In genomic region chr8:105373032-105373431, GRCm38 (mm10) we compare ENCODE assay signal across 12 mouse cellular contexts. TPM values are rescaled to one million over a fixed set of nuclear protein-coding genes. Genes with fewer than 3 reads are reported as not detected.
DNase-seq lines count a peak whose midpoint lies in the region; ATAC-seq lines count a peak whose summit lies in the region.
"Had no signal": no experiment of that assay in that cellular context is flagged by ENCODE, and none has a peak within 500 bp of the region (broad histone marks: within the 10 kb centered on the region; RNA-seq: fewer than 3 reads in every experiment).

TSS of gene Plekhg4 (plus strand) at chr8:105373274.

- no peak within 1 kb of the TSS for H3K27ac ChIP-seq in hindbrain, embryonic 15.5 days (replicated peaks)
- no peak within 1 kb of the TSS for H3K27ac ChIP-seq in hindbrain, embryonic 11.5 days (ENCODE audit: low read depth, low read length)
- H3K27ac ChIP-seq in embryonic facial prominence, embryonic 13.5 days: no peak within 1 kb of the TSS
- H3K27ac ChIP-seq in midbrain, embryonic 12.5 days (replicated peaks): no peak within 1 kb of the TSS

- whole genome bisulfite sequencing in hindbrain, embryonic 15.5 days: 71% methylated on average over 2 of the region's 2 CpGs
- 48% methylated on average over 2 of the region's 2 CpGs for WGBS in hindbrain, embryonic 11.5 days
- WGBS in embryonic facial prominence, embryonic 13.5 days: 64% methylated on average over 2 of the region's 2 CpGs
- WGBS in midbrain, embryonic 12.5 days: 72% methylated on average over 2 of the region's 2 CpGs

- H3K36me3 ChIP-seq in hindbrain, embryonic 15.5 days: peaks cover 6% of the 10 kb centered on the region; the same call in 1 of the 2 replicates
- H3K36me3 ChIP-seq in hindbrain, embryonic 11.5 days (ENCODE audit: control insufficient read depth, insufficient read depth, low read length): no peaks in the 10 kb centered on the region
- H3K36me3 ChIP-seq in embryonic facial prominence, embryonic 13.5 days: peaks cover 8% of the 10 kb centered on the region; the same call in 1 of the 2 replicates
- H3K36me3 ChIP-seq in midbrain, embryonic 12.5 days: 0 out of 2 replicates have a peak, but pooled peaks cover 3% of the 10 kb centered on the region

- no peak for ATAC-seq in hindbrain, embryonic 15.5 days (ENCODE audit: low FRiP score, low read depth)
- no peak for ATAC-seq in hindbrain, embryonic 11.5 days (ENCODE audit: low FRiP score)
- no peak for ATAC-seq in embryonic facial prominence, embryonic 13.5 days (ENCODE audit: insufficient number of reproducible peaks, insufficient read depth, low FRiP score, low TSS enrichment, low read depth)
- ATAC-seq in midbrain, embryonic 12.5 days (ENCODE audit: low FRiP score, low read depth): no peak
- no peak for ATAC-seq in megakaryocyte-erythroid progenitor cell, adult 5-6 weeks (replicated peaks; ENCODE audit: low FRiP score, low TSS enrichment, poor library complexity, severe bottlenecking)

- peaks cover 6% of the 10 kb centered on the region; the same call in 1 of the 2 replicates for H3K4me1 ChIP-seq in hindbrain, embryonic 15.5 days (replicated peaks)
- no peaks in the 10 kb centered on the region for H3K4me1 ChIP-seq in hindbrain, embryonic 11.5 days (replicated peaks; ENCODE audit: control insufficient read depth, insufficient read depth, low read length)
- H3K4me1 ChIP-seq in embryonic facial prominence, embryonic 13.5 days: peaks cover 17% of the 10 kb centered on the region
- peaks cover 9% of the 10 kb centered on the region; the same call in 1 of the 2 replicates for H3K4me1 ChIP-seq in midbrain, embryonic 12.5 days

- no peaks in the 10 kb centered on the region for H3K27me3 ChIP-seq in hindbrain, embryonic 15.5 days
- H3K27me3 ChIP-seq in hindbrain, embryonic 11.5 days (ENCODE audit: control insufficient read depth, insufficient read depth, low read length): no peaks in the 10 kb centered on the region
- H3K27me3 ChIP-seq in embryonic facial prominence, embryonic 13.5 days: no peaks in the 10 kb centered on the region
- peaks cover 16% of the 10 kb centered on the region for H3K27me3 ChIP-seq in midbrain, embryonic 12.5 days

- DNase-seq in hindbrain, embryonic 11.5 days (ENCODE audit: low spot score): no peak
- peak; percentile 83 for DNase-seq in NIH3T3 (ENCODE audit: low read depth)
- DNase-seq in thymus, postnatal 36 days: no peak
- DNase-seq in thymus, postnatal 0 days (ENCODE audit: low spot score): no peak
- DNase-seq: gastrocnemius, postnatal 36 days; heart, postnatal 4 days; kidney, postnatal 36 days had no signal

- H3K9ac ChIP-seq in hindbrain, embryonic 15.5 days: no peak within 1 kb of the TSS
- no peak within 1 kb of the TSS for H3K9ac ChIP-seq in hindbrain, embryonic 11.5 days (ENCODE audit: low read depth, low read length)
- no peak within 1 kb of the TSS for H3K9ac ChIP-seq in embryonic facial prominence, embryonic 13.5 days
- no peak within 1 kb of the TSS for H3K9ac ChIP-seq in midbrain, embryonic 12.5 days (replicated peaks)

- no peaks in the 10 kb centered on the region for H3K9me3 ChIP-seq in hindbrain, embryonic 15.5 days
- 0 out of 2 replicates have a peak, but pooled peaks cover 4% of the 10 kb centered on the region for H3K9me3 ChIP-seq in hindbrain, embryonic 11.5 days (ENCODE audit: control insufficient read depth, low read length)
- no peaks in the 10 kb centered on the region for H3K9me3 ChIP-seq in embryonic facial prominence, embryonic 13.5 days
- no peaks in the 10 kb centered on the region for H3K9me3 ChIP-seq in midbrain, embryonic 12.5 days

- H3K4me3 ChIP-seq in hindbrain, embryonic 15.5 days: no peak within 1 kb of the TSS
- no peak within 1 kb of the TSS for H3K4me3 ChIP-seq in hindbrain, embryonic 11.5 days (ENCODE audit: low read depth, low read length)
- peak within 1 kb of the TSS; percentile 29; the same call in 1 of the 2 replicates for H3K4me3 ChIP-seq in embryonic facial prominence, embryonic 13.5 days
- no peak within 1 kb of the TSS for H3K4me3 ChIP-seq in midbrain, embryonic 12.5 days

- peak within 1 kb of the TSS; percentile 51 for H3K4me2 ChIP-seq in hindbrain, embryonic 15.5 days
- no peak within 1 kb of the TSS for H3K4me2 ChIP-seq in hindbrain, embryonic 11.5 days (replicated peaks; ENCODE audit: low read depth, low read length)
- H3K4me2 ChIP-seq in embryonic facial prominence, embryonic 13.5 days: peak within 1 kb of the TSS; percentile 57
- H3K4me2 ChIP-seq in midbrain, embryonic 12.5 days (replicated peaks): peak within 1 kb of the TSS; percentile 48; the same call in 1 of the 2 replicates

RNA-seq across cellular contexts. Expression of gene Plekhg4, which starts in this region (rescaled TPM):
- polyA plus RNA-seq in hindbrain, embryonic 15.5 days (2015; fragmentation: Nextera tagmentation; extraction: Ambion mirVana): 2.2 and 2.8 TPM in 2 replicates
- 0.26 and 0.73 TPM in 2 replicates for polyA plus RNA-seq in hindbrain, embryonic 11.5 days (2014; fragmentation: Nextera tagmentation; extraction: Ambion mirVana)
- 0.39 and 0.81 TPM in 2 replicates for polyA plus RNA-seq in embryonic facial prominence, embryonic 13.5 days (2015; fragmentation: Nextera tagmentation; extraction: Ambion mirVana)
- polyA plus RNA-seq in midbrain, embryonic 12.5 days (2016; fragmentation: Nextera tagmentation; extraction: Ambion mirVana): 0.68 and 0.92 TPM in 2 replicates
- total RNA-seq in megakaryocyte-erythroid progenitor cell, adult 5-6 weeks (2014; fragmentation: Nextera tagmentation): not detected in 2 replicates
- not detected in 2 replicates for total RNA-seq in megakaryocyte-erythroid progenitor cell, adult 5-6 weeks (2017)
- polyA plus RNA-seq in thymus, postnatal 0 days (2015; fragmentation: Nextera tagmentation; extraction: Ambion mirVana): 0.09 and 0.21 TPM in 2 replicates
- total RNA-seq: MEL had no signal
